17 mouse cellular contexts compared by ENCODE assay signal in the genomic region with DNA sequence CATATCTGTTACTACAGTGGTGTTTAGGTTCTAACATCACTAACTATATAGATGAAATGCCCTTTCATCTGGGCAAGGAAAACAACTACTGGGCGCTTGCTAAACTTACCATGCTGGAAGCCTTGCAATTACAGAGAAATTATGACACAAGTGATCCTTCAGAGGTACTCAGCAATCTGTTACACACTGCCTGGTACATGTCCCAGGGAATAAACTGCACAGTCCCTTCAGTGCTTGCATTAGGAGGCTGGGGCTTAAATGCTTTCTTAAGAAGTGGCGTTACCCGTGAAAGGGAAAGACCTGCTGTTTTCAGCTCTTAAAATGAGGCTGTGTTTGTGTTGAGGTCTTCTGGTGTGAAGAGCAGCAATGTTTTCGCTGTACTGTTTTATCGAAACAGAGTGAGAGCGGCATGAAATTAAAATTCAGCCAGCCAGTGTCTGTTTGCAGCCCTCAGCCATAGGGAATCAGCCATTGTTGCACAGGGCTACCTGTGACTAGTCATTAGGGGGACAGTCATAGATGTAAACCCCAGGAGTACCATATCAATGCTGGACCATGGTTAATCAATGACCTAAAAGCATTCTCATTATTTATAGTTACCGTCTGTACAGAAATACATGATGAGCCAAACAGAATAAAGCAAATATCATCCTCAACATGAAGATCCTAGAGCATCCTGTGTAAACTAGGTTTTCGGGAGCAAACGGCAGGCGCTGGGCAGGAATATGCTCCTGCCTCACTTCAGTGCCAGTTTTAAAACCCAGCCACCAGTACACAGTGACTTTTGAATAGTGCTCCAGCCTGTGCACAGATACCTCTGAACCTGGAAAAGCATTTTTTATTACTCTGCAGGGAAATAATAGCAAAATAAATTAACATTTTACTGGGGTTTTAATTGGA.
DNase-seq lines count a peak whose midpoint lies in the region; ATAC-seq and TF ChIP-seq lines count a peak whose summit lies in the region.
"Had no signal": no experiment of that assay in that cellular context is flagged by ENCODE, and none has a peak within 500 bp of the region (broad histone marks: within the 10 kb centered on the region; RNA-seq: fewer than 3 reads in every experiment).

No protein-coding gene starts in this region.

- 67% methylated on average over 10 of the region's 10 CpGs for WGBS in forebrain, embryonic 15.5 days
- 81% methylated on average over 10 of the region's 10 CpGs for WGBS in forebrain, embryonic 11.5 days
- WGBS in embryonic facial prominence, embryonic 14.5 days = 59% methylated on average over 10 of the region's 10 CpGs
- 61% methylated on average over 10 of the region's 10 CpGs for WGBS in neural tube, embryonic 14.5 days
- 85% methylated on average over 10 of the region's 10 CpGs for WGBS in cerebellum, adult 2 months

- TF ChIP-seq POLR2A in cerebellum, adult 2 months (IDR thresholded peaks at IDR 0.05; ENCODE audit: borderline replicate concordance, insufficient read depth, low read length) = no peak

- peaks cover 12% of the 10 kb centered on the region for H3K4me1 ChIP-seq in forebrain, embryonic 15.5 days
- H3K4me1 ChIP-seq in forebrain, embryonic 11.5 days (replicated peaks; ENCODE audit: control insufficient read depth, insufficient read depth, low read length) = no peaks in the 10 kb centered on the region
- peaks cover 8% of the 10 kb centered on the region for H3K4me1 ChIP-seq in embryonic facial prominence, embryonic 14.5 days (ENCODE audit: control insufficient read depth, insufficient read depth, low read length)
- peaks cover 12% of the 10 kb centered on the region; the same call in 1 of the 2 replicates for H3K4me1 ChIP-seq in neural tube, embryonic 14.5 days (ENCODE audit: control insufficient read depth, insufficient read depth, low read length)
- H3K4me1 ChIP-seq in cerebellum, adult 2 months (ENCODE audit: control insufficient read depth, insufficient read depth, low read length) = no peaks in the 10 kb centered on the region

- ATAC-seq in forebrain, embryonic 15.5 days (replicated peaks) = peak; percentile 57; the same call in 1 of the 2 replicates
- ATAC-seq in forebrain, embryonic 11.5 days (replicated peaks; ENCODE audit: low FRiP score) = no peak
- ATAC-seq in embryonic facial prominence, embryonic 14.5 days (ENCODE audit: low read depth) = no peak
- ATAC-seq in neural tube, embryonic 14.5 days (ENCODE audit: low read depth) = peak; percentile 71
- ATAC-seq: inflammation-experienced regulatory T-cells, adult 6 months had no signal

- H3K4me2 ChIP-seq in forebrain, embryonic 15.5 days (replicated peaks) = no peak overlapping the region
- H3K4me2 ChIP-seq in forebrain, embryonic 11.5 days (ENCODE audit: low read depth, low read length, severe bottlenecking) = no peak overlapping the region
- 0 out of 2 replicates have a peak overlapping the region, but pooled peaks have one; percentile 2 for H3K4me2 ChIP-seq in embryonic facial prominence, embryonic 14.5 days (ENCODE audit: low read depth, low read length)
- no peak overlapping the region for H3K4me2 ChIP-seq in neural tube, embryonic 14.5 days (ENCODE audit: low read depth, low read length)
- H3K4me2 ChIP-seq: kidney, embryonic 15.5 days had no signal

- no peaks in the 10 kb centered on the region for H3K36me3 ChIP-seq in forebrain, embryonic 15.5 days
- H3K36me3 ChIP-seq in forebrain, embryonic 11.5 days (ENCODE audit: control insufficient read depth, insufficient read depth, low read length) = no peaks in the 10 kb centered on the region
- no peaks in the 10 kb centered on the region for H3K36me3 ChIP-seq in embryonic facial prominence, embryonic 14.5 days (ENCODE audit: control insufficient read depth, insufficient read depth, low read length)
- no peaks in the 10 kb centered on the region for H3K36me3 ChIP-seq in neural tube, embryonic 14.5 days (ENCODE audit: control insufficient read depth, insufficient read depth, low read length)
- H3K36me3 ChIP-seq: kidney, embryonic 15.5 days had no signal

- H3K9ac ChIP-seq in forebrain, embryonic 15.5 days (replicated peaks) = no peak overlapping the region; the same call in 1 of the 2 replicates
- H3K9ac ChIP-seq in forebrain, embryonic 11.5 days (ENCODE audit: low read length) = no peak overlapping the region
- no peak overlapping the region for H3K9ac ChIP-seq in embryonic facial prominence, embryonic 14.5 days (ENCODE audit: low read depth, low read length)
- H3K9ac ChIP-seq in neural tube, embryonic 14.5 days (replicated peaks; ENCODE audit: low read depth, low read length) = no peak overlapping the region
- H3K9ac ChIP-seq: kidney, embryonic 15.5 days had no signal

- no peaks in the 10 kb centered on the region for H3K27me3 ChIP-seq in forebrain, embryonic 15.5 days
- no peaks in the 10 kb centered on the region for H3K27me3 ChIP-seq in forebrain, embryonic 11.5 days (ENCODE audit: control insufficient read depth, insufficient read depth, low read length)
- no peaks in the 10 kb centered on the region for H3K27me3 ChIP-seq in embryonic facial prominence, embryonic 14.5 days (replicated peaks; ENCODE audit: control insufficient read depth, insufficient read depth, low read length)
- no peaks in the 10 kb centered on the region for H3K27me3 ChIP-seq in neural tube, embryonic 14.5 days (ENCODE audit: control insufficient read depth, insufficient read depth, low read length)
- H3K27me3 ChIP-seq in cerebellum, adult 2 months (ENCODE audit: control insufficient read depth, insufficient read depth, low read length) = no peaks in the 10 kb centered on the region
- H3K27me3 ChIP-seq: kidney, embryonic 15.5 days had no signal

- no peak for TF ChIP-seq CTCF in layer of hippocampus, adult 2 months (conservative IDR thresholded peaks at IDR 0.05)
- TF ChIP-seq CTCF in cerebellum, adult 2 months (IDR thresholded peaks at IDR 0.05; ENCODE audit: borderline replicate concordance, insufficient read depth, low read depth, low read length) = no peak

- H3K27ac ChIP-seq in forebrain, embryonic 15.5 days (replicated peaks) = peak overlapping the region; percentile 34; the same call in 1 of the 2 replicates
- no peak overlapping the region for H3K27ac ChIP-seq in forebrain, embryonic 11.5 days (ENCODE audit: low read depth, low read length)
- peak overlapping the region; percentile 67 for H3K27ac ChIP-seq in layer of hippocampus, adult 2 months
- H3K27ac ChIP-seq in embryonic facial prominence, embryonic 14.5 days (replicated peaks; ENCODE audit: low read depth, low read length) = no peak overlapping the region; the same call in 1 of the 2 replicates
- H3K27ac ChIP-seq in neural tube, embryonic 14.5 days (ENCODE audit: low read depth, low read length) = peak overlapping the region; percentile 4; the same call in 1 of the 2 replicates
- no peak overlapping the region for H3K27ac ChIP-seq in cerebellum, adult 2 months (ENCODE audit: insufficient read depth, low read length)
- H3K27ac ChIP-seq: kidney, embryonic 15.5 days had no signal

- no peaks in the 10 kb centered on the region for H3K9me3 ChIP-seq in forebrain, embryonic 15.5 days
- no peaks in the 10 kb centered on the region for H3K9me3 ChIP-seq in forebrain, embryonic 11.5 days (ENCODE audit: control insufficient read depth, low read length)
- H3K9me3 ChIP-seq in embryonic facial prominence, embryonic 14.5 days (ENCODE audit: control insufficient read depth, low read length) = no peaks in the 10 kb centered on the region
- no peaks in the 10 kb centered on the region for H3K9me3 ChIP-seq in neural tube, embryonic 14.5 days (ENCODE audit: control insufficient read depth, low read length)
- H3K9me3 ChIP-seq: kidney, embryonic 15.5 days had no signal

- no peak for DNase-seq in forebrain, embryonic 11.5 days (ENCODE audit: low spot score)
- DNase-seq in layer of hippocampus, adult 2 months (ENCODE audit: low spot score in 2 of 2) = no peak
- no peak for DNase-seq in layer of hippocampus, adult 11-12 months (ENCODE audit: low spot score)
- no peak for DNase-seq in embryonic facial prominence, embryonic 14.5 days (ENCODE audit: low spot score)
- no peak for DNase-seq in urinary bladder, postnatal 25 days (ENCODE audit: low spot score)
- no peak for DNase-seq in cerebellum, adult 2 months
- DNase-seq: adrenal gland, postnatal 36 days; B cell, adult 2 months; cerebellum, adult 8-10 months; heart, adult 11 months; layer of hippocampus, adult 9-11 months; lung, adult 2 months; thymus, adult 2 months had no signal

- no peak overlapping the region for H3K4me3 ChIP-seq in forebrain, embryonic 15.5 days
- no peak overlapping the region for H3K4me3 ChIP-seq in forebrain, embryonic 11.5 days (ENCODE audit: low read depth, low read length)
- no peak overlapping the region for H3K4me3 ChIP-seq in layer of hippocampus, adult 2 months
- H3K4me3 ChIP-seq in embryonic facial prominence, embryonic 14.5 days (ENCODE audit: low read depth, low read length) = no peak overlapping the region
- H3K4me3 ChIP-seq in neural tube, embryonic 14.5 days (ENCODE audit: low read depth, low read length) = no peak overlapping the region
- H3K4me3 ChIP-seq in cerebellum, adult 2 months (replicated peaks; ENCODE audit: insufficient read depth, low read depth, low read length) = no peak overlapping the region
- H3K4me3 ChIP-seq: kidney, embryonic 15.5 days had no signal

Comparison
In these comparisons a context has a peak if more than half of its experiments do, and no peak if none do; other contexts are left out.
1. ATAC-seq: peak in forebrain, embryonic 15.5 days (single experiment) and neural tube, embryonic 14.5 days (single experiment); none in forebrain, embryonic 11.5 days (single experiment) and embryonic facial prominence, embryonic 14.5 days (single experiment).
2. H3K27ac ChIP-seq: peak in forebrain, embryonic 15.5 days (single experiment), layer of hippocampus, adult 2 months (single experiment) and neural tube, embryonic 14.5 days (single experiment); none in forebrain, embryonic 11.5 days (single experiment), embryonic facial prominence, embryonic 14.5 days (single experiment) and cerebellum, adult 2 months (single experiment).